Mouse (Mus musculus) heart, embryonic 10.5 days (tissue): ENCODE results near the gene Cdh9. TPM values are rescaled to one million over a fixed set of nuclear protein-coding genes. Genes with fewer than 3 reads are reported as not detected.

Experiments used
- DNase-seq: peaks from one replicate; pipeline ENCODE4 v3.0.0-alpha.2; 2017; ENCODE audit warnings: low spot score
- H3K27ac ChIP-seq: fragments of 300-500 bp; sonication (generic); 2 replicates; pipeline ENCODE4 v1.5.1; 2016; ENCODE audit warnings: mild to moderate bottlenecking
- H3K27me3 ChIP-seq: fragments of 300-500 bp; sonication (generic); 2 replicates; pipeline ENCODE4 v1.6.1; 2016; ENCODE audit warnings: mild to moderate bottlenecking; ENCODE audit not compliant: poor library complexity, insufficient read depth, severe bottlenecking
- H3K36me3 ChIP-seq: fragments of 300-500 bp; sonication (generic); 2 replicates; pipeline ENCODE4 v1.6.1; 2016; ENCODE audit warnings: mild to moderate bottlenecking, moderate library complexity
- H3K4me1 ChIP-seq: fragments of 300-500 bp; sonication (generic); 2 replicates; pipeline ENCODE4 v1.6.1; 2016; ENCODE audit warnings: mild to moderate bottlenecking
- H3K4me3 ChIP-seq: fragments of 300-500 bp; sonication (generic); 2 replicates; pipeline ENCODE4 v1.5.1; 2016; ENCODE audit warnings: mild to moderate bottlenecking, moderate library complexity
- H3K9me3 ChIP-seq: fragments of 300-500 bp; sonication (generic); 2 replicates; pipeline ENCODE4 v1.6.1; 2016; ENCODE audit warnings: mild to moderate bottlenecking, moderate library complexity
- WGBS: fragments of 180-500 bp; shearing (Covaris S2); methylation state at CpG from one replicate; pipeline ENCODE4 v1.1.7; 2016; 5-methylcytosine and 5-hydroxymethylcytosine counted together
- polyA plus RNA-seq: library from polyadenylated mRNA; unstranded; fragments of >200 nt; fragmentation: Nextera tagmentation; extraction: Ambion mirVana; gene quantifications from 2 replicates; pipeline ENCODE4 v1.2.1, GENCODE M21; 2016

Cdh9 gene
- polyA plus RNA-seq, 1 experiment from 2014 or later, result 0.14 TPM

- Histone ChIP-seq H3K36me3 (no peaks in the 10 kb centered on the region), H3K4me1 (no peaks in the 10 kb centered on the region)
These were observed 168.1 kb downstream of the Cdh9 start for GRCm38 (mm10) chr15:16896674-16897073.

More at GRCm38 (mm10) chr15:16896674-16897073, 168.1 kb downstream of the Cdh9 start:
- no peak for DNase-seq
- H3K27me3 ChIP-seq, result no peaks in the 10 kb centered on the region
- WGBS, result 76% methylated on average over 1 of the region's 1 CpGs
- H3K4me3 ChIP-seq, result no peak overlapping the region
- H3K27ac ChIP-seq, result no peak overlapping the region
- no peaks in the 10 kb centered on the region for H3K9me3 ChIP-seq
